Mouse (Mus musculus): ENCODE measurements around the gene Numa1. TPM values are rescaled to one million over a fixed set of nuclear protein-coding genes. Genes with fewer than 3 reads are reported as not detected.
"Not testable (repeated sequence)": the region's sequence is repeated elsewhere in the genome, so short reads cannot be mapped to it uniquely, and the experiment has no call there.

The Numa1 gene
- total RNA-seq, 1 experiment = 91.0 TPM

GRCm38 (mm10) chr7:101937569-101937968 lies 3.7 kb downstream of the Numa1 start:
- no peak overlapping the region for H3K9ac ChIP-seq (ENCODE audit: insufficient read depth, low read depth, low read length, poor library complexity, severe bottlenecking)
- H3K9me3 ChIP-seq (ENCODE audit: control insufficient read depth, insufficient read depth, low read depth, low read length) = no peaks in the 10 kb centered on the region
- TF ChIP-seq ZC3H11A (IDR thresholded peaks at IDR 0.05; ENCODE audit: borderline replicate concordance, low read depth, low read length) = no peak
- TF ChIP-seq ZNF384 (IDR thresholded peaks at IDR 0.05; ENCODE audit: low read depth, low read length) = no peak
- no peak for TF ChIP-seq MAFK (IDR thresholded peaks at IDR 0.05; ENCODE audit: insufficient read depth, low read depth, low read length)
- no peak for TF ChIP-seq CHD2 (IDR thresholded peaks at IDR 0.05; ENCODE audit: low read depth, low read length)
- TF ChIP-seq HCFC1 (IDR thresholded peaks at IDR 0.05; ENCODE audit: borderline replicate concordance, insufficient read depth, low read length) = no peak
- in situ Hi-C loops (cut with MboI; ENCODE audit: low sequenced_read_pairs in 2 of 2, unreplicated experiment in 2 of 2) = no loop called here
- peaks cover 2% of the 10 kb centered on the region; the same call in 1 of the 2 replicates for H3K36me3 ChIP-seq (ENCODE audit: control insufficient read depth, insufficient read depth, low read length, poor library complexity, severe bottlenecking)
- H3K4me3 ChIP-seq (ENCODE audit: insufficient read depth in 1 of 2, low read depth in 1 of 2, low read length in 2 of 2, poor library complexity in 1 of 2, severe bottlenecking in 1 of 2) = no peak overlapping the region
- DNase-seq (ENCODE audit: low read depth, low spot score) = no peak
- H3K27ac ChIP-seq (ENCODE audit: insufficient read depth, low read depth, low read length, poor library complexity, severe bottlenecking) = no peak overlapping the region
- peaks cover 0 to 15% of the 10 kb centered on the region in 2 experiments; a peak in 2 of 4 replicates for H3K4me1 ChIP-seq (ENCODE audit: control insufficient read depth in 2 of 2, insufficient read depth in 2 of 2, low read length in 2 of 2, poor library complexity in 1 of 2)

GRCm38 (mm10) chr7:101938348-101938747 lies 4.4 kb downstream of the Numa1 start:
- Histone ChIP-seq H3K4me3 (ENCODE audit: insufficient read depth in 1 of 2, low read depth in 1 of 2, low read length in 2 of 2, poor library complexity in 1 of 2, severe bottlenecking in 1 of 2) (no peak overlapping the region), H3K36me3 (ENCODE audit: control insufficient read depth, insufficient read depth, low read length, poor library complexity, severe bottlenecking) (peaks cover 2% of the 10 kb centered on the region; the same call in 1 of the 2 replicates), H3K9me3 (ENCODE audit: control insufficient read depth, insufficient read depth, low read depth, low read length) (no peaks in the 10 kb centered on the region), H3K27ac (ENCODE audit: insufficient read depth, low read depth, low read length, poor library complexity, severe bottlenecking) (no peak overlapping the region), H3K4me1 (ENCODE audit: control insufficient read depth in 2 of 2, insufficient read depth in 2 of 2, low read length in 2 of 2, poor library complexity in 1 of 2) (peaks cover 0 to 15% of the 10 kb centered on the region in 2 experiments; a peak in 2 of 4 replicates), H3K9ac (ENCODE audit: insufficient read depth, low read depth, low read length, poor library complexity, severe bottlenecking) (no peak overlapping the region)
- in situ Hi-C loops (cut with MboI; ENCODE audit: low sequenced_read_pairs in 2 of 2, unreplicated experiment in 2 of 2) = no loop called here
- TF ChIP-seq CHD2 (IDR thresholded peaks at IDR 0.05; ENCODE audit: low read depth, low read length) (no peak), ZC3H11A (IDR thresholded peaks at IDR 0.05; ENCODE audit: borderline replicate concordance, low read depth, low read length) (no peak), MAFK (IDR thresholded peaks at IDR 0.05; ENCODE audit: insufficient read depth, low read depth, low read length) (no peak), HCFC1 (IDR thresholded peaks at IDR 0.05; ENCODE audit: borderline replicate concordance, insufficient read depth, low read length) (no peak), ZNF384 (IDR thresholded peaks at IDR 0.05; ENCODE audit: low read depth, low read length) (no peak)
- no peak for DNase-seq (ENCODE audit: low read depth, low spot score)

- in situ Hi-C loops (cut with MboI; ENCODE audit: low sequenced_read_pairs in 2 of 2, unreplicated experiment in 2 of 2) = no loop called here
- H3K36me3 ChIP-seq (ENCODE audit: control insufficient read depth, insufficient read depth, low read length, poor library complexity, severe bottlenecking) = peaks cover 2% of the 10 kb centered on the region; the same call in 1 of the 2 replicates
- peaks cover 0 to 15% of the 10 kb centered on the region in 2 experiments; a peak in 2 of 4 replicates for H3K4me1 ChIP-seq (ENCODE audit: control insufficient read depth in 2 of 2, insufficient read depth in 2 of 2, low read length in 2 of 2, poor library complexity in 1 of 2)
- no peak overlapping the region for H3K4me3 ChIP-seq (ENCODE audit: insufficient read depth in 1 of 2, low read depth in 1 of 2, low read length in 2 of 2, poor library complexity in 1 of 2, severe bottlenecking in 1 of 2)
- no peak overlapping the region for H3K9ac ChIP-seq (ENCODE audit: insufficient read depth, low read depth, low read length, poor library complexity, severe bottlenecking)
- no peak overlapping the region for H3K27ac ChIP-seq (ENCODE audit: insufficient read depth, low read depth, low read length, poor library complexity, severe bottlenecking)
- H3K9me3 ChIP-seq (ENCODE audit: control insufficient read depth, insufficient read depth, low read depth, low read length) = no peaks in the 10 kb centered on the region
- TF ChIP-seq ZC3H11A (IDR thresholded peaks at IDR 0.05; ENCODE audit: borderline replicate concordance, low read depth, low read length) = no peak
- no peak for TF ChIP-seq MAFK (IDR thresholded peaks at IDR 0.05; ENCODE audit: insufficient read depth, low read depth, low read length)
- no peak for TF ChIP-seq ZNF384 (IDR thresholded peaks at IDR 0.05; ENCODE audit: low read depth, low read length)
- no peak for TF ChIP-seq HCFC1 (IDR thresholded peaks at IDR 0.05; ENCODE audit: borderline replicate concordance, insufficient read depth, low read length)
- no peak for TF ChIP-seq CHD2 (IDR thresholded peaks at IDR 0.05; ENCODE audit: low read depth, low read length)
- DNase-seq (ENCODE audit: low read depth, low spot score) = no peak
These were observed 5.8 kb downstream of the Numa1 start for GRCm38 (mm10) chr7:101939758-101940157.

GRCm38 (mm10) chr7:101949008-101949407 lies 15.1 kb downstream of the Numa1 start:
- H3K9me3 ChIP-seq (ENCODE audit: control insufficient read depth, insufficient read depth, low read depth, low read length); H3K4me1 ChIP-seq (ENCODE audit: control insufficient read depth in 2 of 2, insufficient read depth in 2 of 2, low read length in 2 of 2, poor library complexity in 1 of 2); H3K4me3 ChIP-seq (ENCODE audit: insufficient read depth in 1 of 2, low read depth in 1 of 2, low read length in 2 of 2, poor library complexity in 1 of 2, severe bottlenecking in 1 of 2); H3K27ac ChIP-seq (ENCODE audit: insufficient read depth, low read depth, low read length, poor library complexity, severe bottlenecking); DNase-seq (ENCODE audit: low read depth, low spot score); H3K36me3 ChIP-seq (ENCODE audit: control insufficient read depth, insufficient read depth, low read length, poor library complexity, severe bottlenecking); in situ Hi-C loops (cut with MboI; ENCODE audit: low sequenced_read_pairs in 2 of 2, unreplicated experiment in 2 of 2); H3K9ac ChIP-seq (ENCODE audit: insufficient read depth, low read depth, low read length, poor library complexity, severe bottlenecking): not testable (repeated sequence)

GRCm38 (mm10) chr7:101951648-101952047 lies 17.7 kb downstream of the Numa1 start:
- TF ChIP-seq ZNF384 (IDR thresholded peaks at IDR 0.05; ENCODE audit: low read depth, low read length) (no peak), ZC3H11A (IDR thresholded peaks at IDR 0.05; ENCODE audit: borderline replicate concordance, low read depth, low read length) (no peak), CHD2 (IDR thresholded peaks at IDR 0.05; ENCODE audit: low read depth, low read length) (no peak), HCFC1 (IDR thresholded peaks at IDR 0.05; ENCODE audit: borderline replicate concordance, insufficient read depth, low read length) (no peak), MAFK (IDR thresholded peaks at IDR 0.05; ENCODE audit: insufficient read depth, low read depth, low read length) (no peak)
- Histone ChIP-seq H3K9ac (ENCODE audit: insufficient read depth, low read depth, low read length, poor library complexity, severe bottlenecking) (no peak overlapping the region), H3K27ac (ENCODE audit: insufficient read depth, low read depth, low read length, poor library complexity, severe bottlenecking) (no peak overlapping the region), H3K9me3 (ENCODE audit: control insufficient read depth, insufficient read depth, low read depth, low read length) (no peaks in the 10 kb centered on the region), H3K36me3 (ENCODE audit: control insufficient read depth, insufficient read depth, low read length, poor library complexity, severe bottlenecking) (no peaks in the 10 kb centered on the region), H3K4me1 (ENCODE audit: control insufficient read depth in 2 of 2, insufficient read depth in 2 of 2, low read length in 2 of 2, poor library complexity in 1 of 2) (peaks cover 0 to 7% of the 10 kb centered on the region in 2 experiments; a peak in 3 of 4 replicates), H3K4me3 (ENCODE audit: insufficient read depth in 1 of 2, low read depth in 1 of 2, low read length in 2 of 2, poor library complexity in 1 of 2, severe bottlenecking in 1 of 2) (no peak overlapping the region)
- in situ Hi-C loops (cut with MboI; ENCODE audit: low sequenced_read_pairs in 2 of 2, unreplicated experiment in 2 of 2) = no loop called here
- no peak for DNase-seq (ENCODE audit: low read depth, low spot score)
